Mouse (Mus musculus) ES-E14 (cell line): ENCODE measurements at regions not wholly inside any gene's neighbourhood (a gene's known extent, or its start where the extent isn't known, plus 50 kb on each side); places are given as distances from the start of the nearest gene placed in this dataset.

Source experiments
- DNase-seq: peaks from one replicate; pipeline ENCODE4 v3.0.0-alpha.2; 2013; ENCODE audit warnings: low read depth, low spot score
- H3K27ac ChIP-seq: 2 replicates; pipeline ENCODE4 v1.5.1; 2012; ENCODE audit warnings: low read depth, mild to moderate bottlenecking, low read length, moderate library complexity, mixed read lengths; ENCODE audit not compliant: poor library complexity, insufficient read depth, severe bottlenecking
- H3K36me3 ChIP-seq: 2 replicates; pipeline ENCODE4 v1.6.1; 2012; ENCODE audit warnings: mild to moderate bottlenecking, low read length, moderate library complexity, mixed read lengths; ENCODE audit not compliant: control insufficient read depth, poor library complexity, insufficient read depth, severe bottlenecking
- H3K4me1 ChIP-seq, 2 experiments: fragments of 150-350 bp in 1 of 2; sonication (generic) in 1 of 2; 2 replicates each; pipeline ENCODE4 v1.6.1; 2012; ENCODE audit warnings: low read length in 2 of 2, mild to moderate bottlenecking in 1 of 2, mixed read lengths in 1 of 2; ENCODE audit not compliant: control insufficient read depth in 2 of 2, insufficient read depth in 2 of 2, poor library complexity in 1 of 2
- H3K4me3 ChIP-seq, 2 experiments: fragments of 150-350 bp in 1 of 2; sonication (generic) in 1 of 2; 2 replicates each; pipeline ENCODE4 v1.5.1; 2012; ENCODE audit warnings: low read length in 2 of 2, low read depth in 1 of 2, mild to moderate bottlenecking in 1 of 2, mixed read lengths in 1 of 2; ENCODE audit not compliant: insufficient read depth in 1 of 2, poor library complexity in 1 of 2, severe bottlenecking in 1 of 2
- H3K9ac ChIP-seq: 2 replicates; pipeline ENCODE4 v1.6.1; 2012; ENCODE audit warnings: low read depth, mild to moderate bottlenecking, low read length, mixed read lengths; ENCODE audit not compliant: poor library complexity, insufficient read depth, severe bottlenecking
- H3K9me3 ChIP-seq: fragments of 150-350 bp; sonication (generic); 2 replicates; pipeline ENCODE4 v1.6.1; 2012; ENCODE audit warnings: low read depth, mild to moderate bottlenecking, low read length; ENCODE audit not compliant: control insufficient read depth, insufficient read depth
- CHD2 ChIP-seq: IDR thresholded peaks from 2 replicates; pipeline ENCODE4 v1.6.1; 2014; ENCODE audit warnings: mild to moderate bottlenecking, low read depth, low read length, inconsistent platforms
- HCFC1 ChIP-seq: IDR thresholded peaks from 2 replicates; pipeline ENCODE4 v1.6.1; 2012; ENCODE audit warnings: low read length, inconsistent platforms, borderline replicate concordance; ENCODE audit not compliant: insufficient read depth
- MAFK ChIP-seq: IDR thresholded peaks from 2 replicates; pipeline ENCODE4 v1.6.1; 2014; ENCODE audit warnings: mild to moderate bottlenecking, low read depth, low read length, inconsistent platforms; ENCODE audit not compliant: insufficient read depth
- ZC3H11A ChIP-seq: IDR thresholded peaks from 2 replicates; pipeline ENCODE4 v1.6.1; 2012; ENCODE audit warnings: low read depth, mild to moderate bottlenecking, inconsistent platforms, low read length, borderline replicate concordance
- ZNF384 ChIP-seq: IDR thresholded peaks from 2 replicates; pipeline ENCODE4 v1.6.1; 2012; ENCODE audit warnings: low read depth, low read length, inconsistent platforms
- in situ Hi-C, 2 experiments: fragments of 600-800 bp; cut with MboI; formaldehyde crosslinking; loops; one replicate each; pipeline ENCODE4 v1.15.1; 2025; ENCODE audit warnings: low sequenced_read_pairs in 2 of 2, inconsistent platforms in 1 of 2; ENCODE audit not compliant: unreplicated experiment in 2 of 2

GRCm38 (mm10) chr15:61297447-61298208 lies 374.8 kb upstream of the A1bg start:
- no peaks in the 10 kb centered on the region for H3K9me3 ChIP-seq
- no peaks in the 10 kb centered on the region for H3K36me3 ChIP-seq
- no peak overlapping the region for H3K27ac ChIP-seq
- no peak overlapping the region for H3K4me3 ChIP-seq
- no peaks in the 10 kb centered on the region for H3K4me1 ChIP-seq
- no peak overlapping the region for H3K9ac ChIP-seq
- in situ Hi-C loops = no loop called here
- DNase-seq = no peak
- TF ChIP-seq MAFK (no peak), CHD2 (no peak), ZC3H11A (no peak), HCFC1 (no peak), ZNF384 (no peak)

GRCm38 (mm10) chr15:61294616-61295015 lies 371.8 kb upstream of the A1bg start:
- TF ChIP-seq ZC3H11A = no peak
- no peak for TF ChIP-seq CHD2
- no peak for TF ChIP-seq ZNF384
- no peak for TF ChIP-seq HCFC1
- TF ChIP-seq MAFK = no peak
- DNase-seq = no peak
- no peak overlapping the region for H3K4me3 ChIP-seq
- no peaks in the 10 kb centered on the region for H3K4me1 ChIP-seq
- in situ Hi-C loops = no loop called here
- H3K9me3 ChIP-seq = no peaks in the 10 kb centered on the region
- no peaks in the 10 kb centered on the region for H3K36me3 ChIP-seq
- no peak overlapping the region for H3K9ac ChIP-seq
- no peak overlapping the region for H3K27ac ChIP-seq

GRCm38 (mm10) chr15:61294131-61294530 lies 371.3 kb upstream of the A1bg start:
- Histone ChIP-seq H3K9ac (no peak overlapping the region), H3K4me1 (no peaks in the 10 kb centered on the region), H3K27ac (no peak overlapping the region), H3K9me3 (no peaks in the 10 kb centered on the region), H3K36me3 (no peaks in the 10 kb centered on the region), H3K4me3 (no peak overlapping the region)
- TF ChIP-seq HCFC1 (no peak), ZC3H11A (no peak), MAFK (no peak)
- in situ Hi-C loops = no loop called here
- DNase-seq = no peak

- Histone ChIP-seq H3K9ac (no peak overlapping the region), H3K9me3 (no peaks in the 10 kb centered on the region), H3K27ac (no peak overlapping the region), H3K4me1 (no peaks in the 10 kb centered on the region), H3K4me3 (no peak overlapping the region), H3K36me3 (no peaks in the 10 kb centered on the region)
- TF ChIP-seq ZNF384 = no peak
- TF ChIP-seq CHD2 = no peak
- TF ChIP-seq MAFK = no peak
- TF ChIP-seq ZC3H11A = no peak
- TF ChIP-seq HCFC1 = no peak
- in situ Hi-C loops = no loop called here
- DNase-seq = no peak
Measured at GRCm38 (mm10) chr15:61268766-61269165, 346.0 kb upstream of the A1bg start.

GRCm38 (mm10) chr15:61259047-61259446 lies 336.2 kb upstream of the A1bg start:
- in situ Hi-C loops = no loop called here
- Histone ChIP-seq H3K9ac (no peak overlapping the region), H3K9me3 (no peaks in the 10 kb centered on the region), H3K36me3 (no peaks in the 10 kb centered on the region), H3K27ac (no peak overlapping the region), H3K4me1 (no peaks in the 10 kb centered on the region), H3K4me3 (no peak overlapping the region)
- no peak for DNase-seq
- TF ChIP-seq CHD2 (no peak), ZNF384 (no peak)
